Mouse (Mus musculus): Measurements from ENCODE around the gene Shbg. TPM values are rescaled to one million over a fixed set of nuclear protein-coding genes. Genes with fewer than 3 reads are reported as not detected.

Shbg gene
- not detected in 2 replicates for polyA plus RNA-seq (2012; ENCODE audit: insufficient read depth, insufficient read length, missing spikeins)

- Histone ChIP-seq H3K4me3 (ENCODE audit: insufficient read depth, low read depth, low read length) (no peak within 1 kb of the TSS), H3K27ac (replicated peaks; ENCODE audit: low read depth, low read length) (no peak within 1 kb of the TSS), H3K4me1 (ENCODE audit: control insufficient read depth, insufficient read depth, insufficient read length, low read length) (no peaks in the 10 kb centered on the region)
Observed at GRCm38 (mm10) chr11:69617805-69618204, at the start of gene Shbg. Gene Shbg (minus strand): TSS chr11:69617905.

- peaks cover 10% of the 10 kb centered on the region for H3K4me1 ChIP-seq (ENCODE audit: control insufficient read depth, insufficient read depth, insufficient read length, low read length)
- H3K27ac ChIP-seq (replicated peaks; ENCODE audit: low read depth, low read length) = no peak overlapping the region
Observed at GRCm38 (mm10) chr11:69666665-69667005, 48.9 kb upstream of the Shbg start.

DNA sequence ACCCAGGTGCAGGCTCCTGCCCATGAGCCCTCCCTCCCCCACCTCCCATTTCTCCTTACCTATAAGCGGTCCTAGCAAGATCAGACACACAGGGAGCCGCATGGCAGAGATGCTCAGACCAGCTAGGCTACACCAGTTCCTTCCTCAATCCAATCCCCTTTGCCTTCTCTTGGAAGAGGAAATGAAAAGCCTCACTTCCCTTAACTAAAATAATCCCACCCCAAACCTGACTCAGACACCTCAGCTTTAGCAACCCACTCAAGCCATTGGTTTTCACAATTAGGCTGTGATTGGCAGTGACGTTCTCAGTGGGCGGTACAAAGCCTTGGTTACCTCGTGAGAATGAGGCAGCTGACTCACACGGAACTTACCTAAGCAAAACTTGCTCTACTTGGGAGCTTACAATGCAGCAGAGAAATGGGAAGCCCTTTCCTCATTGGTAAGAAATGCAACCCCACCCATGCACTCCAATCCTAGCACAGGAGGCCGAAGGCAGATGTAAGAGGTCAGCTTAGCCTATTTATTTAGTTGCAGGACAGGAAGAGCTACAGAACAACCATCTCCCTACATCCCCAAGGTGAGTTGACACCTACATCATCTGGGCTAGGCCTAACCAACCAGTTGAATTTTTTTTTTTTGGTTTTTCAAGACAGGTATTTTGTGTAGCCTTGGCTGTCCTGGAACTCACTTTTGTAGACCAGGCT is 48.4 kb upstream of the Shbg start, which contains the start of gene Cd68:
Gene Cd68 (minus strand): TSS at position 193 of the 704 bp plus-strand sequence.
- Histone ChIP-seq H3K4me1 (ENCODE audit: control insufficient read depth, insufficient read depth, insufficient read length, low read length) (peaks cover 10% of the 10 kb centered on the region), H3K4me3 (ENCODE audit: insufficient read depth, low read depth, low read length) (peak within 1 kb of the TSS; percentile 38), H3K27ac (replicated peaks; ENCODE audit: low read depth, low read length) (peak within 1 kb of the TSS; percentile 85)

More at GRCm38 (mm10) chr11:69666665-69667005, 48.9 kb upstream of the Shbg start:
- no peak overlapping the region for H3K4me3 ChIP-seq (ENCODE audit: insufficient read depth, low read depth, low read length)

GRCm38 (mm10) chr11:69665457-69665960 is 47.8 kb upstream of the Shbg start:
- peaks cover 10% of the 10 kb centered on the region for H3K4me1 ChIP-seq (ENCODE audit: control insufficient read depth, insufficient read depth, insufficient read length, low read length)
- H3K27ac ChIP-seq (replicated peaks; ENCODE audit: low read depth, low read length) = peak overlapping the region; percentile 85
- peak overlapping the region; percentile 38 for H3K4me3 ChIP-seq (ENCODE audit: insufficient read depth, low read depth, low read length)

DNA sequence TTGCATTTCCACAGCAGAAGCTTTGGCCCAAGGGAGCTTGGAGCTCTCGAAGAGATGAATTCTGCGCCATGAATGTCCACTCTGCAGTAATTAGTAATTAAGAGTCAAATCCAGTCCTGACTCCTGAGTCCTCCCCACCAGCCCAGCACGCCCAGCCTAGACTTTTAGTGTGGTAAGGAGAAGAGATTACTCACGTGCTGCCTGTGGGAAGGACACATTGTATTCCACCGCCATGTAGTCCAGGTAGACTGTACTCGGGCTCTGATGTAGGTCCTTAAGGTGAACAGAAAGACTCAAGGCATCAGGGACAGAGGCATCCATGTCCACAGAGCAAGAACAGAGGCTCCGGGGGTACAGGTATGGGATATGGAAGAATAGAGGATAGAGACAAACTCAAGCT is 47.1 kb upstream of the Shbg start:
- Histone ChIP-seq H3K27ac (replicated peaks; ENCODE audit: low read depth, low read length) (peak overlapping the region; percentile 85), H3K4me3 (ENCODE audit: insufficient read depth, low read depth, low read length) (peak overlapping the region; percentile 38), H3K4me1 (ENCODE audit: control insufficient read depth, insufficient read depth, insufficient read length, low read length) (peaks cover 10% of the 10 kb centered on the region)

- H3K4me1 ChIP-seq (ENCODE audit: control insufficient read depth, insufficient read depth, insufficient read length, low read length) = peaks cover 10% of the 10 kb centered on the region
- no peak overlapping the region for H3K4me3 ChIP-seq (ENCODE audit: insufficient read depth, low read depth, low read length)
- H3K27ac ChIP-seq (replicated peaks; ENCODE audit: low read depth, low read length) = peak overlapping the region; percentile 85
Observed at GRCm38 (mm10) chr11:69663795-69664194, 46.1 kb upstream of the Shbg start.

DNA sequence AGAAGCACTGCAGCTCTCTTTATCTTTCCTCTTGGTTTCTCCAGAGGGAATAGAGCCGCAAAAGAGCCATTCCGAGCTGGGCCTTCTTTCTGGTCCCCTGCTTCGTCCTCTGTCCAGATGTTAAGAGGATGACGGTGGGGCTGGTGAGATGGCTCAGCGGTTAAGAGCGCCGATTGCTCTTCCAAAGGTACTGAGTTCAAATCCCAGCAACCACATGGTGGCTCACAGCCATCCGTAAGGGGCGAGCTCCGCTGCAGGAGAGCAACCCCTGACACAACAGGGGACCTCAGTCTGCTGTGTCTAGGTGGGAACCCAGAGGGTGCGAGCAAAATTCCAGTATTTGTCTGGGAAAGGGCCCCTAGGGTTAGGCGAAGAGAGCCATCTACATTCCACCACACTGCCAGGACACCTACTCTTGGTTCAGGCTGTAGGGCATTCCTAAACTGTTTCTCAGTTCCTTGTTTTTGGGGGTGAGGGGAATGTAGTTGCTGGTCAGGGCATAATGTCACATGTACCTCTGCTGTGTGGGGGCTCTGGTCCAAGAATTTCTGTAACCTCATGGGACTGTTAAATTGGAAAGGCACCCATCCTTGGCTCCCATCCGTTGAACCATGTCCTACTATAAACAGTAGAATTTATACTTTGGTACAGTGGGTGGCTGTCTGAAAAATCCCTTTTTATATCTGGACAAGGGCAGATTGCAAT is 45.4 kb upstream of the Shbg start:
- Histone ChIP-seq H3K4me3 (ENCODE audit: insufficient read depth, low read depth, low read length) (peak overlapping the region; percentile 45), H3K4me1 (ENCODE audit: control insufficient read depth, insufficient read depth, insufficient read length, low read length) (peaks cover 10% of the 10 kb centered on the region), H3K27ac (replicated peaks; ENCODE audit: low read depth, low read length) (peak overlapping the region; percentile 85)

DNA sequence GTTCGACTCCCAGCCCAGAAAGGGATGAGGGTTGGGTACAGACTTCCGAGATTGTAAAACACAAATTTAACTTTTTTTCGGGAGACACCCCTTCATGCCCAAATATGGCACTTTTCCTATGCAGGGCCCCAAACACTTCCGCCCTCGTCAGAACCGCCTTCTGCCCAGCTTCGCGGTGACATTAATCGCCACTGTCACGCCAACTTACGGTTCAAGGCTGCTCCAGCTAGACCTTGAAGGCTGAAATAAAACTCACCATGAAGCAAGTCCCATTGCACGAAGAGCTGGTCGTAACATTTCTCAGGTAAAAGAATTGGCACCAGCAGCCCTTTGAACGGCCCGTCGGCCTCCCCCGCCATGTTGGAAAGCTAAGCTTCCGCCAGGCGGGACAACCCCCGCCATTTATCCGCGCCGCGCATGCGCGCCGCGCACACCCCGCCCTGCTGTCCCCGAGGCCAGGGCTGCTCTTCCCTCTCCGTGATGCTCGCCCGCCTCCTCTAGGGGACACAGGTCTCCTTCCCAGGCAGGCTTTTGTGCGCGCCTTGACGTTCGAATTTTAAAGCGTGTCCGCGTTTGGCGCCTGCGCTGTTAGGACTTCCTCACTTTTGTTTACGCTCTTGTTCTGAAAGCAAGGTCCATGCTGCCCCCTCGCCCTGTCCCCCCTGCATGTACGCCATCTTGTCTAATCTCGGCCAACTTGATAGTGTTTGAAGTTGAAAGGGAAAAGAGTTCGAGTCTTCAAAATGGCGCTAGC is 44.7 kb upstream of the Shbg start, which contains the start of gene Mpdu1:
Gene Mpdu1 (minus strand): TSS at position 430 of the 754 bp plus-strand sequence.
- Histone ChIP-seq H3K4me3 (ENCODE audit: insufficient read depth, low read depth, low read length) (peak within 1 kb of the TSS; percentile 73), H3K27ac (replicated peaks; ENCODE audit: low read depth, low read length) (peak within 1 kb of the TSS; percentile 98), H3K4me1 (ENCODE audit: control insufficient read depth, insufficient read depth, insufficient read length, low read length) (peaks cover 10% of the 10 kb centered on the region)

DNA sequence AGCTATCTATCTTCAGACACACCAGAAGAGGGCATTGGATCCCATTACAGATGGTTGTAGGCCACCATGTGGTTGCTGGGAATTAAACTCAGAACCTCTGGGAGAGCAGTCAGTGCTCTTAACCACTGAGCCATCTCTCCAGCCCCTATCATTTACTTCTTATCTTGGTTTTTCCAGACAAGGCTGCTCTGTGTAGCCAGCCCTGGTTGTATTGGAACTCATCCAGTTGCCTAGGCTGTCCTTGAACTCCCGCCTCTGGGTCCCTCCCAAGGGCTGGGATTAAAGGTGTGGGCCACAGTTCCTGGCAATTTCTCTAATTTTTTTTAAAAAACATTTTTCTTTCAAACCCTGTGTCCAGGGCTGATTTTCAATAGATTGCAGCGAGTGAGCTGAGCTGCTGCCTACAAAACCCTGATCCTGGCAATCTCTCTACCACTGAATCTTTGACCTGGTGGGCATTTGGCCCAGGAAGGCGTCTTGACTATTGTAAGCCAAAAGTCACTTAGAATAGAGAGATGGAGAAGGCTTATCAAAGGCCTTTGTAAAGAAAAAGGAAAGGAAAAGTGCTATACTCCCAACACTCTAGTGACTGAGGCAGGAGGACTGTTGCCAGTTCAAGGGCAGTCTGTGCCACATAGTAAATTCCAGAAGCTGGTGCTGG is 43.6 kb upstream of the Shbg start:
- Histone ChIP-seq H3K4me1 (ENCODE audit: control insufficient read depth, insufficient read depth, insufficient read length, low read length) (peaks cover 10% of the 10 kb centered on the region), H3K27ac (replicated peaks; ENCODE audit: low read depth, low read length) (peak overlapping the region; percentile 98), H3K4me3 (ENCODE audit: insufficient read depth, low read depth, low read length) (peak overlapping the region; percentile 73)

- H3K27ac ChIP-seq (replicated peaks; ENCODE audit: low read depth, low read length) = no peak overlapping the region
- H3K4me3 ChIP-seq (ENCODE audit: insufficient read depth, low read depth, low read length) = no peak overlapping the region
- H3K4me1 ChIP-seq (ENCODE audit: control insufficient read depth, insufficient read depth, insufficient read length, low read length) = no peaks in the 10 kb centered on the region; the same call in 1 of the 2 replicates
Observed at GRCm38 (mm10) chr11:69657462-69657881, 39.8 kb upstream of the Shbg start.

- Histone ChIP-seq H3K27ac (replicated peaks; ENCODE audit: low read depth, low read length) (no peak overlapping the region), H3K4me1 (ENCODE audit: control insufficient read depth, insufficient read depth, insufficient read length, low read length) (no peaks in the 10 kb centered on the region; the same call in 1 of the 2 replicates), H3K4me3 (ENCODE audit: insufficient read depth, low read depth, low read length) (no peak overlapping the region)
Observed at GRCm38 (mm10) chr11:69656617-69657461, 39.1 kb upstream of the Shbg start.

- H3K4me3 ChIP-seq (ENCODE audit: insufficient read depth, low read depth, low read length) = no peak overlapping the region
- no peak overlapping the region for H3K27ac ChIP-seq (replicated peaks; ENCODE audit: low read depth, low read length)
- H3K4me1 ChIP-seq (ENCODE audit: control insufficient read depth, insufficient read depth, insufficient read length, low read length) = no peaks in the 10 kb centered on the region; the same call in 1 of the 2 replicates
Observed at GRCm38 (mm10) chr11:69656065-69656455, 38.4 kb upstream of the Shbg start.

- Histone ChIP-seq H3K4me3 (ENCODE audit: insufficient read depth, low read depth, low read length) (no peak within 1 kb of the TSS), H3K27ac (replicated peaks; ENCODE audit: low read depth, low read length) (no peak within 1 kb of the TSS), H3K4me1 (ENCODE audit: control insufficient read depth, insufficient read depth, insufficient read length, low read length) (no peaks in the 10 kb centered on the region; the same call in 1 of the 2 replicates)
Observed at GRCm38 (mm10) chr11:69655264-69656064, 37.8 kb upstream of the Shbg start, which contains the start of gene Sox15. Gene Sox15 (plus strand): TSS chr11:69655314.
